Mouse (Mus musculus): ENCODE measurements around the gene Spag8.
A peak's percentile ranks its signal among the peaks of the same experiment; 100 is the strongest.

The Spag8 gene

GRCm38 (mm10) chr4:43653161-43654015, at the start of gene Spag8:
Gene Spag8, minus strand, starts transcription at chr4:43653594.
- DNase-seq (ENCODE audit: low read depth), result no peak

- DNase-seq (ENCODE audit: low read depth), result no peak
Observed at GRCm38 (mm10) chr4:43700707-43701106, 47.3 kb upstream of the Spag8 start, which contains the start of gene Olfr70. Gene Olfr70, minus strand, starts transcription at chr4:43700807.

GRCm38 (mm10) chr4:43696561-43696960, 43.2 kb upstream of the Spag8 start:
- no peak for DNase-seq (ENCODE audit: low read depth)

GRCm38 (mm10) chr4:43695249-43695671, 41.9 kb upstream of the Spag8 start:
- DNase-seq (ENCODE audit: low read depth), result no peak

GRCm38 (mm10) chr4:43694439-43695248, 41.2 kb upstream of the Spag8 start:
- peak; percentile 84 for DNase-seq (ENCODE audit: low read depth)

- peak; percentile 96 for DNase-seq (ENCODE audit: low read depth)
Observed at GRCm38 (mm10) chr4:43693806-43694241, 40.4 kb upstream of the Spag8 start.

GRCm38 (mm10) chr4:43691026-43691425, 37.6 kb upstream of the Spag8 start:
- no peak for DNase-seq (ENCODE audit: low read depth)

GRCm38 (mm10) chr4:43690021-43690420, 36.6 kb upstream of the Spag8 start:
- DNase-seq (ENCODE audit: low read depth), result no peak

GRCm38 (mm10) chr4:43679416-43680043, 26.1 kb upstream of the Spag8 start:
- DNase-seq (ENCODE audit: low read depth), result no peak

GRCm38 (mm10) chr4:43678541-43678940, 25.1 kb upstream of the Spag8 start:
- no peak for DNase-seq (ENCODE audit: low read depth)

- no peak for DNase-seq (ENCODE audit: low read depth)
Observed at GRCm38 (mm10) chr4:43675608-43676007, 22.2 kb upstream of the Spag8 start.

GRCm38 (mm10) chr4:43674974-43675373, 21.6 kb upstream of the Spag8 start:
- DNase-seq (ENCODE audit: low read depth), result no peak

GRCm38 (mm10) chr4:43673703-43674102, 20.3 kb upstream of the Spag8 start:
- no peak for DNase-seq (ENCODE audit: low read depth)

GRCm38 (mm10) chr4:43672070-43672469, 18.7 kb upstream of the Spag8 start:
- peak; percentile 86 for DNase-seq (ENCODE audit: low read depth)

- DNase-seq (ENCODE audit: low read depth), result peak; percentile 11
Observed at GRCm38 (mm10) chr4:43669428-43669794, 16.0 kb upstream of the Spag8 start.

- peak; percentile 75 for DNase-seq (ENCODE audit: low read depth)
Observed at GRCm38 (mm10) chr4:43668782-43669427, 15.5 kb upstream of the Spag8 start, which contains the start of the genes Tmem8b and Fam221b. Gene Tmem8b, plus strand, starts transcription at chr4:43668971. Gene Fam221b, minus strand, starts transcription at chr4:43669145.

GRCm38 (mm10) chr4:43666412-43666811, 13.0 kb upstream of the Spag8 start:
- peak; percentile 64 for DNase-seq (ENCODE audit: low read depth)

- DNase-seq (ENCODE audit: low read depth), result peak; percentile 66
Observed at GRCm38 (mm10) chr4:43657146-43657545, 3.8 kb upstream of the Spag8 start.

- DNase-seq (ENCODE audit: low read depth), result peak; percentile 99
Observed at GRCm38 (mm10) chr4:43656339-43657109, 3.1 kb upstream of the Spag8 start, which contains the start of gene Hint2. Gene Hint2, minus strand, starts transcription at chr4:43656466.

GRCm38 (mm10) chr4:43655656-43656338, 2.4 kb upstream of the Spag8 start:
- DNase-seq (ENCODE audit: low read depth), result no peak

Data from 416B (cell line).